Mouse (Mus musculus): ENCODE measurements around the gene Fam160a1. TPM values are rescaled to one million over a fixed set of nuclear protein-coding genes. Genes with fewer than 3 reads are reported as not detected.

Fam160a1 gene
- polyA plus RNA-seq, 1 experiment from 2014 or later = 0.09 TPM

GRCm38 (mm10) chr3:85636716-85637447, 180.2 kb downstream of the Fam160a1 start:
- Histone ChIP-seq H3K9ac (replicated peaks) (no peak overlapping the region), H3K4me2 (replicated peaks) (no peak overlapping the region), H3K36me3 (no peaks in the 10 kb centered on the region), H3K27me3 (no peaks in the 10 kb centered on the region), H3K4me3 (replicated peaks) (no peak overlapping the region), H3K4me1 (replicated peaks) (no peaks in the 10 kb centered on the region), H3K27ac (no peak overlapping the region), H3K9me3 (no peaks in the 10 kb centered on the region)
- 95% methylated on average over 5 of the region's 5 CpGs for WGBS
- no peak for ATAC-seq

DNA sequence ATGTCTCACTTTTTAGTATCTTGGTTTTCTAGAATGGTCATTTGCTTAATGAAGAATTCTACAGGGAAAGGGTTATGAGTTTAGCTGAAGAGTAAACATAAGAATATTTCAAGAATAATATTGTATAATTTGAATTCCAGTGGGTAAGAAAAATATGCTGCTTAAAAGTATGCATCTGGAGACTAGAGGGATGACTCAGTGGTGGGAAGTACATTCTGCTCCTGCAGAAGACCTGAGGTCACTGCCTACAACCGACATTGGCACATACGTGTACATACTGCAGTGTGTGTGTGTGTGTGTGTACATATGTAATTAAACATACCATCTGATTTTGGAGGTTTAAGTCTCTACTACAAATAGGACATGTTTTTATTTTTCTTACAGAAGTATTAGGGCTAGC, 181.5 kb downstream of the Fam160a1 start:
- no peak for ATAC-seq
- WGBS = 95% methylated on average over 2 of the region's 2 CpGs
- no peak overlapping the region for H3K4me3 ChIP-seq (replicated peaks)

DNA sequence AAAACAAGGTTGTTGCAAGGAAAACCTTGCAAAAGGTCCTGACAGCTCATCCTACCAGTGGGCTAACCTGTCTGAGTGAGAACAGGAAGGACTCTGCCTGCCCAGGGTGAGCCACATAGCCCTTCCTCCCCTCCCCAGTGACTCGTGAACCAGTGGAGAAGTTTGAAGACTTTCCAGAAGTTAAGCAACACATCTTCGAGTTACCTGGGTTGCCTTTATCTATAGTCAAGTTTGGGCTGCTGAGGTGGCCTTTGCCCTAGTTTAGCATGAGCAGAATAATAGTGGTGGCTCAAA, 182.0 kb downstream of the Fam160a1 start:
- WGBS = 85% methylated on average over 2 of the region's 2 CpGs
- H3K27ac ChIP-seq = no peak overlapping the region

More for the DNA sequence above, 181.5 kb downstream of the Fam160a1 start:
- Histone ChIP-seq H3K4me1 (replicated peaks) (no peaks in the 10 kb centered on the region), H3K36me3 (no peaks in the 10 kb centered on the region), H3K4me2 (replicated peaks) (no peak overlapping the region), H3K9me3 (no peaks in the 10 kb centered on the region), H3K9ac (replicated peaks) (no peak overlapping the region), H3K27ac (no peak overlapping the region), H3K27me3 (no peaks in the 10 kb centered on the region)

GRCm38 (mm10) chr3:85634389-85635125, 182.5 kb downstream of the Fam160a1 start:
- Histone ChIP-seq H3K27ac (no peak overlapping the region), H3K27me3 (no peaks in the 10 kb centered on the region), H3K4me1 (replicated peaks) (no peaks in the 10 kb centered on the region), H3K4me3 (replicated peaks) (no peak overlapping the region), H3K4me2 (replicated peaks) (no peak overlapping the region), H3K9me3 (no peaks in the 10 kb centered on the region), H3K36me3 (no peaks in the 10 kb centered on the region), H3K9ac (replicated peaks) (no peak overlapping the region)
- WGBS = 83% methylated on average over 8 of the region's 8 CpGs
- no peak; the same call in 1 of the 2 replicates for ATAC-seq

More for the DNA sequence above, 182.0 kb downstream of the Fam160a1 start:
- Histone ChIP-seq H3K9ac (replicated peaks) (no peak overlapping the region), H3K36me3 (no peaks in the 10 kb centered on the region), H3K4me1 (replicated peaks) (no peaks in the 10 kb centered on the region), H3K27me3 (no peaks in the 10 kb centered on the region), H3K4me2 (replicated peaks) (no peak overlapping the region), H3K9me3 (no peaks in the 10 kb centered on the region), H3K4me3 (replicated peaks) (no peak overlapping the region)
- no peak for ATAC-seq

DNA sequence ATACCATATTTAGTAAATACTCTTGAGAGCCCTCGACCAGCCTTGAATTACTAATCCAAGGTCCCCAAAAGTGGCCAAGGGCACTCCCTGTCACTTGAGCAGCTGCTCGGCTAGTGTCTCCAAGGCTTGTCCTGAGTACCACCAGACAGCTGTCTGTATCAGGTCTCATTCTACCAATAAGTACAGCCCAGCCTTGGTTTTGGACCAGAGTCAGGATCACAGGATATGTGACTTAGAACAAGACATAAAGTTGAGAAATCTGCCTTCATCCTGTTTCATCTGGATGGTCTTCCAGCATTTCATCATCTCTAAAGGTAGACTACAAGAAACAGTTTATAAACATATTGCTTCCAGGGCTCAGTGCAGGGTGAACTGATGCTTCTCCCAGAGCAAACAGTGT, 183.4 kb downstream of the Fam160a1 start:
- no peaks in the 10 kb centered on the region for H3K4me1 ChIP-seq (replicated peaks)
- ATAC-seq = no peak
- no peak overlapping the region for H3K4me3 ChIP-seq (replicated peaks)
- no peak overlapping the region for H3K9ac ChIP-seq (replicated peaks)
- no peaks in the 10 kb centered on the region for H3K9me3 ChIP-seq
- no peaks in the 10 kb centered on the region for H3K27me3 ChIP-seq
- no peaks in the 10 kb centered on the region for H3K36me3 ChIP-seq
- no peak overlapping the region for H3K4me2 ChIP-seq (replicated peaks)
- WGBS = 86% methylated on average over 2 of the region's 2 CpGs
- no peak overlapping the region for H3K27ac ChIP-seq

GRCm38 (mm10) chr3:85629895-85630510, 187.1 kb downstream of the Fam160a1 start:
- Histone ChIP-seq H3K4me1 (replicated peaks) (no peaks in the 10 kb centered on the region), H3K27me3 (no peaks in the 10 kb centered on the region), H3K27ac (no peak overlapping the region), H3K4me3 (replicated peaks) (no peak overlapping the region), H3K9ac (replicated peaks) (no peak overlapping the region), H3K9me3 (no peaks in the 10 kb centered on the region), H3K4me2 (replicated peaks) (no peak overlapping the region), H3K36me3 (no peaks in the 10 kb centered on the region)
- WGBS = 93% methylated on average over 4 of the region's 4 CpGs
- no peak for ATAC-seq

DNA sequence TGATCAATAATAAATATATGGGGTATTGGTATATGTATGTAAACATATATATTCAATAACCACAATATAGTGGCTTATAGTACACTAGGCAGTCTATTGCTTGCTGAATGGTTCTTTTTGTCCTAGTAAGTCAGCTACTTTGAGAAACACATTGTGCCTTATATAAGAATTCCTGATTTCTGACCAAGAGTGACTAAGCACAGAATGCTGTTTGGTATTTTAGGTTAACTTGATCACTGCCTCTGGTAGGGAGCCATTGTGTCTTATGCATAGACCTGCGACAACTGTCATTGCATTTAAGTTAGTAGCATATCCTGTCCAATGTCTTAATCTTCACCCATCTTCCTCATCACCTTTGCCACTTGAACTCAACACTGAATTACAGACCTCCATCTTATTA, 197.3 kb downstream of the Fam160a1 start:
- Histone ChIP-seq H3K9me3 (no peaks in the 10 kb centered on the region), H3K27me3 (no peaks in the 10 kb centered on the region), H3K36me3 (peaks cover 23% of the 10 kb centered on the region), H3K27ac (no peak overlapping the region), H3K9ac (replicated peaks) (no peak overlapping the region), H3K4me2 (replicated peaks) (no peak overlapping the region), H3K4me1 (replicated peaks) (no peaks in the 10 kb centered on the region), H3K4me3 (replicated peaks) (no peak overlapping the region)
- 88% methylated on average over 1 of the region's 1 CpGs for WGBS
- no peak for ATAC-seq

- H3K27me3 ChIP-seq = no peaks in the 10 kb centered on the region
- no peak overlapping the region for H3K9ac ChIP-seq (replicated peaks)
- ATAC-seq = no peak
- no peaks in the 10 kb centered on the region for H3K4me1 ChIP-seq (replicated peaks)
- H3K9me3 ChIP-seq = no peaks in the 10 kb centered on the region
- H3K36me3 ChIP-seq = peaks cover 23% of the 10 kb centered on the region
- WGBS = 76% methylated on average over 5 of the region's 5 CpGs
- no peak overlapping the region for H3K4me2 ChIP-seq (replicated peaks)
- no peak overlapping the region for H3K27ac ChIP-seq
- no peak overlapping the region for H3K4me3 ChIP-seq (replicated peaks)
Measured at GRCm38 (mm10) chr3:85619345-85619744, 197.7 kb downstream of the Fam160a1 start.

GRCm38 (mm10) chr3:85618885-85619284, 198.2 kb downstream of the Fam160a1 start:
- Histone ChIP-seq H3K9ac (replicated peaks) (no peak overlapping the region), H3K9me3 (no peaks in the 10 kb centered on the region), H3K4me3 (replicated peaks) (no peak overlapping the region), H3K27ac (no peak overlapping the region), H3K27me3 (no peaks in the 10 kb centered on the region), H3K4me1 (replicated peaks) (no peaks in the 10 kb centered on the region), H3K36me3 (peaks cover 23% of the 10 kb centered on the region), H3K4me2 (replicated peaks) (no peak overlapping the region)
- WGBS = 79% methylated on average over 6 of the region's 6 CpGs
- ATAC-seq = no peak

DNA sequence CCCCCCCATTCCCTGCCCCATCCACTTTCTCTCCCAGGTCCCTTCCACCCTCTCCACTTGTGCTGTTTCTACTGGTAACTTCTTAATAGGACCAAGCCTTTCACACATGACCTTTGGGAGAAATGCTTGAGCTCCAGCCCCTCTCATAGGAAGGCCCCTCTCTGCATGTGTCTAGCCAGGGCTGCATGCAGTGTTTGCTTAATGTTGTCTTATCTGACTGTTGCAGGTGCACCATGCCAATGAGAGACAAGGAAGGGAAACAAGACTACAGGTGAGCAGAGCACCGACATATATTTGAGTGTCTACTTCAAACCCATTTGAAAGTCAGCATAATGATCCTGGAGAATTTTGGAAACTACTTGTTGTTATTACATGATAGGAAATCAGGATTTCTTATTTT, 200.7 kb downstream of the Fam160a1 start:
- Histone ChIP-seq H3K9me3 (no peaks in the 10 kb centered on the region), H3K36me3 (peaks cover 22% of the 10 kb centered on the region), H3K27ac (no peak overlapping the region), H3K4me1 (replicated peaks) (no peaks in the 10 kb centered on the region), H3K4me2 (replicated peaks) (no peak overlapping the region), H3K27me3 (no peaks in the 10 kb centered on the region), H3K9ac (replicated peaks) (no peak overlapping the region), H3K4me3 (replicated peaks) (no peak overlapping the region)
- 100% methylated on average over 1 of the region's 1 CpGs for WGBS
- ATAC-seq = no peak
